Mouse (Mus musculus) lung, postnatal 14 days (tissue): ENCODE data around the gene Pcdh8.

ENCODE experiments used
- DNase-seq: peaks from one replicate; pipeline ENCODE4 v3.0.0; 2021

Pcdh8 gene

GRCm38 (mm10) chr14:79740515-79740914 lies 30.6 kb downstream of the Pcdh8 start:
- DNase-seq: no peak

DNA sequence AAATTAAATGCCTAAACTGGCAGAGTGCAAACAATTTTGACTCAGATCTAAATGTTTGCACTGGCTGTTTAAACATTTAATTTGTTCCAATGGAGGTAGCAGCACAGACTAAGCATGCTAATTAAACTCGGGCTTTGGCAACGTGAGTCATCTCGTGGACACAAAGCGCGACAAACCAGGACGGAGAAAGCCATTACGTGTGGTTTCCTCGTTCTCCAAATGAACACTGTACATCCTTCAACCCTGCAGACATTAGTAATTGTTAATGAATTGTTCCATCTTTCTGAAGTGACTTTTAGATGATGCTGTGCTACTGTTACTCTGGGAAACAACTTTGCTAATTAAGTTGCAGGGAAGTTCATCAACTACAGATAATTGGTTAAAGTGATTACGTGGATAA lies 32.7 kb downstream of the Pcdh8 start:
- no peak for DNase-seq

GRCm38 (mm10) chr14:79737642-79738379 lies 33.3 kb downstream of the Pcdh8 start:
- DNase-seq: peak; percentile 18

DNA sequence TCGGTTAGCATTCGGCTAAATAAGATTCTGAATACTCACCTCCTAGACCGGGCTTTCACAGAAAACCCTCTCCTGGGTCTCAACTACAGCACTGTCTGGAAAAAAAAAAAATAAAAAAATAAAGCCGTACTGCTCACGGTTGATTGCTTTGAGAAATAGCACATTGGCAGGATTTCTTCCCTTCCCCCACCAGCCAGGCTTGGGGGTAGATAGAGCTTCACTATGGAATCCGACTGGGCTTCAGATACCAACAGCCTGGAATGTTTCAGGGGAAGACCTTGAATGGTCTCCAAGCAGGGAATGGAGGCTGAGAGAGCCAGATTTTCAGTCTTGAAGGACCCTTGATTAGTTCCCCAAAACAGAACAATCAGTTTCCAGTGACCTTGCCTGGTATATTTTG lies 34.3 kb downstream of the Pcdh8 start:
- DNase-seq: no peak

GRCm38 (mm10) chr14:79733501-79733900 lies 37.6 kb downstream of the Pcdh8 start:
- DNase-seq: no peak

- no peak for DNase-seq
Measured at GRCm38 (mm10) chr14:79728811-79729210, 42.3 kb downstream of the Pcdh8 start.

GRCm38 (mm10) chr14:79724002-79724681 lies 47.0 kb downstream of the Pcdh8 start:
- no peak for DNase-seq

- DNase-seq: no peak
Measured at GRCm38 (mm10) chr14:79722228-79722627, 48.9 kb downstream of the Pcdh8 start.
